Mouse (Mus musculus): ENCODE data around the gene Rgs6. TPM values are rescaled to one million over a fixed set of nuclear protein-coding genes. Genes with fewer than 3 reads are reported as not detected.

Gene Rgs6
- total RNA-seq, 2 experiments from 2014 or later, result 9.8 to 12.9 TPM

DNA sequence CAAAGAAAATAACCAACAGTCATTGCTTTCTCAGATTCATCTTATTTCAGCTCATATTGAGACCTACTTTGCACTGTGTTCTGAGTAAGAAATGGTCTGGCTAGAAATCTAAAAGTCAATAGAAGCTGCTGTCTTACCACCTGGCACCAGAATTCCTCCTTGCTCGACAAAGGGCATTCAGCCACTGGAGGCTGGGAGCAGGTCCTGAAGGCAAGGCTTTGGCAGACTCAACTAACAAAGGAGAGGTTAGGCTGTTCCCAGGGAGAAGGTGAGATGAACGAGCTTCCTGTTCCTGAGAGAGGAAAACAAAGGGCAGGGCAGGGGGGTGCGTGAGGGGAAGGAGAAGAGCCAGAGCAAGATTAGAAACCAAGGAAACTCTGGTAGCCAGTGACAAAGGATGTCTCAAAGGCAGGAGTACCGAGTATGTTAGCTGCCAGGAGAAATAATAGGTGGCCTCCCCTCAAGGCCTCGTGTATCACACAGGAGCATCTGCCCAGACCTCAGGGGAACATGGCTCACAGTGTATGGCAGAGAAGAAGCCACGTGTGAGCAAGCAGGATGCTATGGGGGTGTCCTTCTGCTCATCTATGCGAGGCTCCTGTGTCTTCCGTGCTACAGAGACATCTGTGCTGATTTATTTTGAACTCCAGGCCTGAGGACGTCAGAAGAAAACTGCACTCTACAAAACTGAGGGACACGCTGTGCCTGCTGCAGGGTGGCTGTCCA, 510.7 kb downstream of the Rgs6 start:
- DNase-seq, result no peak

DNA sequence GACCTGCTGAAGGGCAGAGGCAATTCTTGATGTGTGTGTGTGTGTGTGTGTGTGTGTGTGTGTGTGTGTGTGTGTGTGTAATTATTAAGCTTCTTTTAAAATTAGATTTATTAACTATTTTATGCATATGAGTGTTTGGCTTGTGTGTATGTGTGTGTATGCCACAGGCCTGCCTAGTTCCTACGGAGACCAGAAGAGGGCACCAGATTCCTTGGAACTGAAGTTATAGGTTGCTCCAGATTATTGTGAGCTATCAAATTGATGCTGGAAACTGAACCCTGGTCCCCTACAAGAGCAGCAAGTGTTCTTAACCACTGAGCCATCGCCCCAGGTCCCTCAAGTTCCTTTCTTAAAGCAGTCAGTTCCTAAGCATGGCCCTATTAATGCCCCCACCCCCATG, 511.8 kb downstream of the Rgs6 start:
- no peak for DNase-seq

DNA sequence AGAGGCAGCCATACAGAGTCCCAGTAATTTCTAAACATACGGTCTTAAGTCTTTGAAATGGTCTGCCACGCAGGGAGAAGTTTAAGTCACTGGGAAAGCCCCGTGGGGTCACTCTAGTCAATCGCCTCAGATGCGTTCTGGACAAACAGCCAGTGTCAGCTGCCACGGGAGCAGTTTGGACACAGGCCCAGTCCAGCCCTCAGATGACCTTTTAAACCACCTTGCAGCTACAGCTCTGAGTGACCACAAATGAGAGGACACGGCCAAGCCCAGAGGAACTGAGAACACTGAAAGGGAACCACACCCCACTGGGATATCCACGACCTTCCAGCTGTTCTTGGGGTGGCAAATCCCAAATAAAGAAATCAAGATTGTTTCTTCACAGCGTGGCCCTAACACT, 512.3 kb downstream of the Rgs6 start:
- no peak for DNase-seq

DNA sequence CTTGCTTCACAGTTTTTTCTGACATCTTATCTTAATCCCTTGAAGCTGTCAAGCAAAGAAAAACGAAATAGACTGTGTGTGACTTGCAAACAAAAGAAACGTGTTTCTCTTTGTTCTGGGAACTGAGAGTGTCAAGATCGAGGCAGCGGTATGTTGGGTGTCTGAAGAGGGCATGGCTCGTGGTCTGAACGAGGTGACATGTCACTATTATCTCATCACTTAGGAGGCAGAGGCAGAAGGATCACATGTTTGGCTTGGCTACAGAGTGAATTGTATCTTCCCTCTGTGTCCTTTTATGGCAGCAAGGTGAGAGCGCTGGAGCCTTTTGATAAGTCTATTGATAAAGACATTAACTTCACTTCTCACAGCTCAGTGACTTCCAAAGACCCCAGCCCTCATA, 512.8 kb downstream of the Rgs6 start:
- DNase-seq, result no peak

DNA sequence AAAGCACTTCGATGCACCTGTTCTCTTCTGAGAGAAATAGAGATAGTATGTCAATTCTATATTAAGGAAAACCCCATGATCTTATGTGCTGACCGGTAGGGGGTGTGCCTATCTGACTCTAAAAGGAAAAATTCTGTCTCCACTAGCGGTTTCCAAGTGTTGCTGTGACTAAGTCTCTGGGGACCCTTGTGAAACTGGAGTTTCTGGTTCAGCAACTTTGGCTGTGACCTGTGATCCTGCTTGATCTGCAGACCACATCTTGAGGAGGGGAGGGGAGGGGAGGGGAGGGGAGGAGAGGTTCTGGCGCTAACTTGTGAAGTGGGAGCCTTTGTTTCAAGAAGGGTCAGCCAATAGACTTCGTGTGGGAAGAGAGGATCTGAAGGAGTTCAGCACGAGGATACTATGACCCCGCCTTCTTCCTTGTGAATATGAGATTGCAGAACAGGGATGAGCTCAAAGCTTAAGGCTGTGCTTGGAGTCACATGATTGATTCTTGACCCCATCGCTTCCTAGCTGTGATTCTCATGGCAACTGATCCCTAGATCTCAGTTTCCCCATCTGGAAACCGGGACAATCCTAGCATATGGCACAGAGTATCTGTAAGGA, 517.5 kb downstream of the Rgs6 start:
- no peak for DNase-seq

DNA sequence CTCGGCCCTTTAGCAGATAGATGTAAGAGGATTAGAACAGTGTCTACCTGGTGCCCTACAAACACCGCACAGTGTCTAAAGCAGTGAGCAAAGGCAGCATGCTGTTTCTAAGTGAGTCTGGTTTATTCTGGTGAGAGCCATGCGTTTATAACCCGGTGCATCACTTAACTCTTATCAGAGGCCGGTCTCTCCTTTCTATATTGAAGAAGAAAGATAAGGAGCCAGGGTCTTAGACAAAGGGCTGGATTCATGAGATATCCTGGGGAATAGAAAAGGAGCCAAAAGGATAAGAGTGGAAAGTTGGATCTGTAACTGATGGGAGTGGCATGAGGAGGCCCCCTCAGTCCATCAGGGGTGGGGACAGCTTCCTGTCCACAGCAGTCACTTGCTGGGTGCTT, 518.0 kb downstream of the Rgs6 start:
- no peak for DNase-seq

DNA sequence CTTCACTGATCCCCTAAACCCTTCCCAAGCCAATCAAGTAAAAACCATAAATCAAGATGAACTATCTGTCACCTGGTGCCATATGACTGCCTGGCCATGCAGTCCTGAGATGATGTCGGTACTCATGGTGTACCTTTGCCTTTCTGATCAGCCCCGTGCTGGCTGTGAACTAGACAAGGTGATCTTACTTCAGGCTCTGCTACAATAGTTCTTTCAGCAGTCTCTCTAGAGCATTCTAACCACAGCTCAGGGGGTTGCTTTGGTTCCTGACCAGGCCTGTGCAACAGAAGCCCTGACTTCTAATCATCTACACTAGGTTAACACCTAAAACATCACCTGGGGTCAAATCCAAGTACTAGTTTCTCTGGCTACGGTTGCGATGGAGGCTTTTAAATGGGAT, 521.4 kb downstream of the Rgs6 start:
- no peak for DNase-seq

DNA sequence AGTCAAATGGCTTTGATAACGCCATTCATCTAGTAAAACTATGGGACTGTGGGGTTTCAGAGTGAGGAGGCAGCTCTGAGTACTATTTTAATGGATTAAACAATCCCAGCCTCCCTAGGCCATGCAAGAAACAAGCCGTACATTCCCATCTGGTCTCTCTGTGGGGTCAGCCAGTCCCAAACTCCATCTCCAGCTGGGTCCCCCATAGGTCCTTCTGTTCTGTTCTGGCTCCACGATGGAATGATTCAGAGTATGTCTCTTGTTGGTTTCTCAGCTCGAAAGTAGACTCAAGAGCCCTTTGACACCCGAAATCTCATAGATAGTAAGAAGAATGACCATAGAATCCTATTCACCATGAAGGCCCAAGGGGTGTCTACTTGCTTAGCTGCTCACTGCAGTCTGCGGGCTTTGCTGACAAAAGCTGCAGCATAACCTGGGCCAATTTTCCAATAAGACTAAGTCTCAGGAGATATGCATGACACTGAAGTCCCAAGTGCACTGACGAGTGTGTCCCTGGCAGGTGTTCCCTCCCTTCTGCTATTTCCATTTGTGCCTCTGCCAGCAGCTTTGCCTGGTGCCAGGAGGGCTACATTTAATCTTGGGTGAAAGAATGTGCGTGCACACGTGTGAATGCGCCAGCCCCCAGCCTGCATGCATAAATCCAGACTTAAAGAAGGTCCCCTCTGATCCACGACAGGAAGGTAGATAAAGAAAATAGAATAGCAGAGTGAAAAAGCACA, 522.0 kb downstream of the Rgs6 start:
- no peak for DNase-seq

DNA sequence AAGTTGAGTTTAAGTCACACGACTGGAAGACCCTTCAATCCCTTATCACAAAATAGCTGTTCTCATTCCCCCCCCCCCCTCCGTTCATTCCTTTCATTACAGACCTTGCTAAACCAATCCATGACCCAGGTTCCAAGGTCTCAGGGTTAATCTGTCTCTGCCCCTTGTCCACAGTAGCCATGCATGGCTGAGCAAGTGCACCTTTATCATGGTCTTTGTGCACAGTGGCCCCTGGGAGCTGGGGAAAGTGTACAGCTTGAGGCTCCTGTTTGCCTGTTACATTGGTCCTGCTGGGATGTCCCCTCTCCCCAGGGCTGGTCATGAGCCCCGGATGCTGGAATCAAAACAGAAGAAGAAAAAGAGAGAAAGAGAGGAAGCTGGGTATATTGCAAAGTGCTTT, 522.6 kb downstream of the Rgs6 start:
- no peak for DNase-seq

DNA sequence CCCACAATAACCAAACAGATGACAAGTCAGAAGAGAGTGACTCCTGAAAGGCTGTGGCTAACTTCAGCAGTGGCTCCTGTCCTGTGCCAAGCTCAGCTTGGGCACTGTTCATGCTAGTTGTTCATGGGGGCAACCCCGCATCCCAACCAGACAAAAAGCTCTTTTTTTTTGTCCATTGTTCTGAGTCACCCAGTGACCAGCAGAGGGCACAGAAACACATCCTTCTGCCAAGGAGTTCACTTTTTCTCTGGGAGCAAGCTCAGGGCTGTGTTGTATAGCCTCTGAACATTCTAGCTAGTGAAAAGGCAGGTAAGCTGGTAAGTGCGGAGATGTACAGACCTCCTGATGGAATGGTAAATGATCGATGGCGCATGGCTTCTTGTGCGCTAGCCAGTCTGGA, 524.2 kb downstream of the Rgs6 start:
- DNase-seq, result no peak

DNA sequence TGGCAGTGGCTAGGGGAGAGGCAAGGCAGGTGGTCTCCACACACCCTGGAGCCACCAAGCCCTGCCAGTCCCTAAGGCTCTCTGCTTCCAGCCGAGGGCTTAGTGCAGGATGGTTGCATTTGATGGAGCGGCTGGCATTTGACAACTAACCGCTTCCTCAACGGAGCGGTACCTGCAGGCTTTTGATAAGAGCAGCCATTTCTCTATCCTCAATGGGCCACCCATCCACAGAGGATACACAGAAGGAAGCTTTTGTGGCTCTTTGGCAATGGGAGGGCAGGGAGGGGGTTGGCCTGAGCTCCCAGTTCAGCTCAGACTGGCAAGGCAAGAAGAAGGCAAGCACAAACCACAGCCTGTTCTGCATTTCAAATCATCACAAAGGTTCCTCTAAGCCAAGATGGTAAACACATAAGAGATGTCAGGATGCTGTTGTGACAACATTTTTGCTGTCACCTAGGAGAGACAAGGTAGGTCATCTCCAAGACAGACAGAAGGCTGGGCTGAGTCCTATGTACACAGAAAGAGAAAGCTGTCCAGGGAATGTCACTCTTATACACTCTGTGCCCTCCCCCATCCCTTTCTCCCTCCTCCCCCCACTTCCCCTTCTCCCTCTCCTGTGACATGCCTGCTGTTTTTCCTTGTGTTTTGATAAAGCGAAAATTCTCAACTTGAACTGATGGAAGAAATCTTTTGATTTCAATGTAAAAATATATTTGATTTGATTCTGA, 525.0 kb downstream of the Rgs6 start:
- DNase-seq, result no peak

DNA sequence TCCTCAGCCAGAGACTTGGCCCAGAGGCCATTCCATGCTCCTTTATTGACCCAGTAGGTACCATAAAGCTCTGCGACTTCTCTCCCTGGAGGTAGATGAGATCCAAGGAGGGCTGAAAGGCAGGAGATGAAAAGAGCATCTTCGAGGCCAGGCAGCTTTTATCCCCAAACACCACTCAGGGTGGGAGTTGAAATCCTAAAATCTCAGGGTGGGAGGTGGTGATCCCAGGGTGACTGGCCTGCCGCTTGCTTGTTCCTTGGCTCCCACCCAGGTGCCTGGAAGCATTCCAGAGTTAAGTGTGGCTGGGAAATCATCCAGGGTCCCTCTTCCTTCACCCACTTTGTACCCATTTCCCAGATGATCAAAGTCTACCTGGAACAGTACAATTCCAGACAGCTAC, 525.9 kb downstream of the Rgs6 start:
- DNase-seq, result no peak

DNA sequence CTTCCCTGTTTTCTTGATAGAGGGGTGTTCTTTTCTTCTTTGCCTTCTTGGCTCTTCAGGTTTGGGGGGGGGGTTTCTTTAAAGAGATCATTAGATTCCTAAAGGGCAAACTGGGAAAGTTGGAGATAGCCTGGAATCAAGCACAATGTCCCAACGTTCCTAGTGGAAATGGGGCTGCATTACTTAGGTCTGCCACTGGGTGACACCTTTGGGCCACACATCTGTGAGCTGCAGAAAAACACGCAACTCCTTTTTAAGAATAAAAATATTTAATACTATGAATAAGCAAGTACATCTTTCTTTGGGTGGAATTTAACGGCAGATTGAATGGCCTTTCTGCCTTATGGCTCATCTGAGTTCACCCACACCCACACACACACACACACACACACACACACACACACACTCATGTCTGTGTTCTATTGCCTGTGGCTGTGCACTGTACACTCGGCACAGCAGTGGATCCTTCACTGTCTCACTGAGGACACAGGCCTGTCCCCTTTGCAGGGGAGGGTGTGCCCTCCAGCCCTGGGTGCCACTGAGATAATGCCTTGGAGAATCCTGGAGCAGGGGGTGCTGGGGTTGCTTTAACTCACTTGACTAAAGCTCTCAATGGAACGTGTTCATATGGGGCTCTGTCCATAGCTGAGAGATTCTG, 526.4 kb downstream of the Rgs6 start:
- peak; percentile 62 to 73 for DNase-seq

DNA sequence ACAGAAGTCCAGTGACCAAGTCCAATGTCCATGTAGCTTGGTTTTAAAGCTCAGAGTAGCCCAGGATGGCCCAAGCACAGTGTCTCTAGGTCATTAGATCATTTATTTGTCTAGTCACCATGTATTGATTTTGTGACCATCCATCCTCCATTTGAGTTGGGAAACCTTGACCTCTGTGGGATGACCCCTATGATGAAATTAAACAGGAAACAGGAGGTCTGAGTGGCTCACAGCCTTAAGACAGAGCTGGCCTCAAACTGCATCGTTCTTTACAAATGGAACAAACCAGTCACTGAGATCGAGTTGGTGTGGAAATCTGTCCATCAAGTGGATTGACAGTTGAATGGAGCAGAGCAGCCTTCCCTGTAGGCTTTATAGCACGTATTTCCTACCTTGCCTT, 536.0 kb downstream of the Rgs6 start:
- DNase-seq, result no peak

DNA sequence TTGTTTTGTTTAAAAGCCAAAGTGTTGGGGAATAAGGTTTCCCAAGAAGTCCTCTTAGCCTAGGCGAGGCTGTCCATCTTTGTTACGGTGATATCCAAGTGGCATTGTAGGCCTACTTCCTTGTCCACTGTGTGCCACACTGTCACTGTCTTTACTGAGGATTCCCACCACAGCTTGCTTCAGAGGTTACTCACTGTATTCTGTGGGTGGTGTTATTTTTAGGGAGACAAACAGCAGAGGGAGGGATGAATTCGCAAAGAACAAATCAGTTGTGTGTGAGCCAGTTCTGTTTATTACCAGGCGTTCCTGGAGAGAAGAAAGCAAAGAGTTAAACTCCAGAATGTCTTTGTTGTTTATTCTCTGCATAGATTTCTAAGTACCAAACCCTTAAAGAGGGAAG, 537.2 kb downstream of the Rgs6 start:
- DNase-seq, result no peak

DNA sequence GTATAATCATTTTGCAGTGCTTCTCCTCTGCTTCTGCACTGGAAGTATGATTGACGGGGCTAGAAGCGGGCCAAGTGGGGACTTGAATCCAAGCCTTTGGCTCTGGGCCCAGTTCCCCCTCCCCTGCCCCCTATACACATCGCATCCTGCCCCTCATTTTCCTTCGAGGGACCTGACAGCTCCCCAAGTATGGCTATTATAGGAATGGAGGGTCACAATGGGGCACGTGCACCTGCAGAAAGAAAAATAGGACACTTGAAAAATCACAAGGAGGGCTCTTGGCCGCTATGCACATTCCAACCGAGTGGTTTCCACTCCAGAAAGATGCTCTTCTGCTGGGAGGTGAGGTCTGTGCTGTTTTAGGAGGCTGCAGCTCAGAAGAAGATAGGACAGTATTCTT, 538.8 kb downstream of the Rgs6 start:
- no peak for DNase-seq

DNA sequence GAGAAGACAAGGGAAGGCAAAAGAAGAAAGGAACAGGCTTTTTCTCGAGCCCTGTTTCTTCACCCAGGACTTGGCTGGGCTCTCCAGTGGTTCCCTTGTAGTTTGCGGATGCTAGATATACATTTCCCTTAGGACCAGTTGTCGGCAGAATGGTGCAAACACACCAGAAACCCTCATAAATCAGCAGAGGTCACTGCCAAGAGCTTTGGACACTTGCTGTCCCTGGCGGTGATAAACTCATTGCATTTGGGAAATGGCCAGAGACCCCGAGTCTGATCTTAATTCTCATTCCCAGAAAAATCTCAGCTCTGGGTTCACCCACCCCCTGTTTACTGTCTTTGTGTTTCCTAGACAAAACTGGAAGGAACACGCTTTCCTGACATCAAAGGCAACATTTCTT, 539.9 kb downstream of the Rgs6 start:
- no peak for DNase-seq

DNA sequence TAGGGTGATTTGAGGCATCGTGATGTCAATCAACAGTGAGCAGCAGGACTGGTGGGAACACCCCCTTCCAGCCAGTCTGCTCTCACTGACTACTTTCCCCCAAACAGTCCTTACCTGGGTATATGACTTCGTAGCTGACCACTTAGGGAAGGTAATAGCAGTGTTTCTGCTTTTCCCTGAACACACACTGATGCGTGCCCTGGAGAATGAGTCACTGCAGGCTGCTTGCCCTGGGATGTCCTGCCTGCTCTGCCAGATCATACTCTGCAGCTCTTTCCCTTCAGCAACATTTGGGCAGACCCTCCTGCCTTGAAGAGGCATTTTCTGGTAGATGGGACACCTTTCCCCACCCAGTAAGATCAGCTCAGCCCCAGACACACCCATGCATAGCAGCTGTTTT, 540.5 kb downstream of the Rgs6 start:
- no peak for DNase-seq

DNA sequence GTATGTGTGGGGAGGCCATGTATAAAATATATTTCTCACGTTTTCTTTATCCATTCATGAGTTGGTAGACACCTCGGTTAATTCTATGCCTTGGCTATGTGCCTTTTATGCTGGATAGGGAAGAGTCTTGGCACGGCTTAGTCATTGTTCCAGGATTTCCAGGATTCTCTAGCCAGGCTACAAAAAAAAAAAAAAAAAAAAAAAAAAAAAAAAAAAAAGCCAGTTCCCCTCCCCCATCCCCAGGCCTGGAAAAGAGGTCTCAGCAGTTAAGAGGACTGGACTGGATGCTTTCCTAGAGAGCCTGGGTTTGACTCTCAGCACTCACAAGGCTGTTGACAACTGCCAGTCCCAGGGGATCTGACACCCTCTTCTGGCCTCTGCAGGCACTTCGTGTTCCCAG, 543.3 kb downstream of the Rgs6 start:
- no peak for DNase-seq

DNA sequence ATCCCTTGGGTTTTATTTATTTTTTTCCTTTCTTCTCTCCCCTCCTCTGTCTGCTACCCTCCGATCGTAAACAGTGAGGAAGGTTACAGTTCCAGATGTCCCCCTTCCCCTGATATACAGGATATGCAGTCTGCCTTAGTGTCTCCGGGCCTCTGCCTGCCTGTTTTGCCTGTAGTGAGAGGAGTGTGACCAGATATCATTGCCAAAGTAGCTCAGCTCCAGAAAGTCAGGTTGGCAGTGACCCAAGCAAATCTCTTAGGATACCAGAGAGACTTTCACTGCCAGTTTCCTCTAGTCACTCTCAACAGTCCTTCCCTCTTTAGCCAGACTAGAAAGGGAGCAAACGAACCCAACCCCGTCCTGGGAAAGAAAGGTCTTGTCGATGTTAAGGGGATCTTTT, 545.7 kb downstream of the Rgs6 start:
- no peak for DNase-seq

DNA sequence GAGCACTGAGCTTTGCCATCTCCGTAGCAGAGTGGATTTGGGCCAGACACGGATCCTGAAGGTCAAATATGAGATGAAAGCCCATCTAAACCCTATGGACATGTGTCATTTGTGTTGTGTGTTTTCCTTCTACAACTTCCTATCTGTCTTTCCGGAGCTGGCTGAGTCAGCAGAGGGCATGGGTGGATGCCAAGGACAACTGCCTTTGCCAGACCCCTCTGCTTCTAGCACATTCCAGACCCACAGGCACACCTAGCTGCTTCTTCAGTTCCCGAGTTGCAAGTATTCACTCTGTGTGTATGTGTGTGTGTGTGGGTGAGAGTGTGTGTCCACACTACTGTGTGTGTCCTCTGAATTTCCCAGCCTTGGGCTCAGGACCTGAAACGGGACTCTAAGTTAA, 547.9 kb downstream of the Rgs6 start:
- DNase-seq, result no peak

DNA sequence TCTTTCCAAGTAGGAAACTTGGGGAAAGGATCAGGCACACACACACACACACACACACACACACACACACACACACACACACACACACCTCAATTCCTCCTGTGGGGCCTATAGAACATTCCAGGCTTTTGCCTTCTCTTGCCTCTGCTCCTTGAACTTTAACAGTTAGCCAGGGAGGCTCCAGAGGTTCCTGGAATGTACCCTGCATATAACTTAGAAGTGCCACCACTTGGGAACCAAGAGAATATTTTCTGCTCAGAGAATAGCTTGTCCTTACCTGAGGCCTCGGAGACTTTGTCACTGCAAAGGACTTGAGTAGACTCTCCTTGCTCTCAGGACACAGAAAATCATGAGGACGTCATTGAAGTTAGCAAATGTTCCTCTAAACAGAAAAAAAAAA, 548.4 kb downstream of the Rgs6 start:
- DNase-seq, result no peak

DNA sequence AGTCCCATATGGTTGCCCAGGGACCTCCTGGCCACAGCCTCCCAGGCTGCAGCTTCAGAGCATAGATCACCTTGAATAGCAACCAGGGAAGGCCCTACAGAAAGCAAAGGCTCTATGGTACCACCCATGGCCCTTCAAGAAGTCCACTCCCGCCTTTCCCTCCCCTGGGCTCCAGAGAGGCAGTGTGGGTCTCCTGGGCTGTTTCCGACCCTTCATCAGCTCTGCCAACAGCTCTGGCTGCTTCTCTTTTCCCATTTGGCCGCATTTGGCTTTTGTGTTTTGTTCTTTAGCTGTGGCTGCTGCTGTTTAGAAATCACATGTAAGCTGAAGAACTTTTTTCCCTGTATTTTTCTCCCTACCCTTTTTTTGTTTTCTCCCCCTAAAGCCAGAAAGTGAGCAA, 548.9 kb downstream of the Rgs6 start:
- DNase-seq, result peak in 1 of 2 experiments; percentile 26
